Mouse (Mus musculus) liver, embryonic 15.5 days (tissue): ENCODE results near the gene Fgfr2. TPM values are rescaled to one million over a fixed set of nuclear protein-coding genes. Genes with fewer than 3 reads are reported as not detected.

Experiments
- ATAC-seq: fragments of 200-750 bp; cut with Nextera tagmentation; 2 replicates; pipeline ENCODE4 v1.8.0; 2017; ENCODE audit warnings: moderate number of reproducible peaks, mild to moderate bottlenecking, moderate library complexity; ENCODE audit not compliant: insufficient read depth
- H3K27ac ChIP-seq: fragments of 300-500 bp; sonication (generic); replicated peaks from 2 replicates; pipeline ENCODE4 v1.5.1; 2015; ENCODE audit warnings: mild to moderate bottlenecking, inconsistent platforms
- H3K27me3 ChIP-seq: fragments of 300-500 bp; sonication (generic); 2 replicates; pipeline ENCODE4 v1.6.1; 2015; ENCODE audit warnings: mild to moderate bottlenecking, inconsistent platforms
- H3K36me3 ChIP-seq: fragments of 300-500 bp; sonication (generic); replicated peaks from 2 replicates; pipeline ENCODE4 v1.6.1; 2015; ENCODE audit warnings: moderate library complexity, mild to moderate bottlenecking, inconsistent platforms
- H3K4me1 ChIP-seq: fragments of 300-500 bp; sonication (generic); replicated peaks from 2 replicates; pipeline ENCODE4 v1.6.1; 2015; ENCODE audit warnings: inconsistent platforms
- H3K4me2 ChIP-seq: fragments of 300-500 bp; sonication (generic); 2 replicates; pipeline ENCODE4 v1.6.1; 2015; ENCODE audit warnings: moderate library complexity, mild to moderate bottlenecking, inconsistent platforms
- H3K4me3 ChIP-seq: fragments of 300-500 bp; sonication (generic); replicated peaks from 2 replicates; pipeline ENCODE4 v1.5.1; 2015; ENCODE audit warnings: mild to moderate bottlenecking, inconsistent platforms
- H3K9ac ChIP-seq: fragments of 300-500 bp; sonication (generic); 2 replicates; pipeline ENCODE4 v1.6.1; 2015; ENCODE audit warnings: moderate library complexity, mild to moderate bottlenecking, inconsistent platforms
- H3K9me3 ChIP-seq: fragments of 300-500 bp; sonication (generic); replicated peaks from 2 replicates; pipeline ENCODE4 v1.6.1; 2016; ENCODE audit warnings: inconsistent platforms
- WGBS: fragments of 180-500 bp; shearing (Covaris S2); methylation state at CpG from one replicate; pipeline ENCODE4 v1.1.7; 2015; ENCODE audit warnings: mixed read lengths; ENCODE audit not compliant: insufficient replicate concordance; 5-methylcytosine and 5-hydroxymethylcytosine counted together
- polyA plus RNA-seq: library from polyadenylated mRNA; unstranded; fragments of >200 nt; fragmentation: Nextera tagmentation; extraction: Ambion mirVana; gene quantifications from 2 replicates; pipeline ENCODE4 v1.2.1, GENCODE M21; 2015

The Fgfr2 gene
- polyA plus RNA-seq, 1 experiment from 2014 or later: 10.5 TPM

GRCm38 (mm10) chr7:132605689-132606088 lies 517.5 kb downstream of the Fgfr2 start:
- Histone ChIP-seq H3K27ac (no peak overlapping the region), H3K4me2 (no peak overlapping the region), H3K27me3 (peaks cover 78% of the 10 kb centered on the region), H3K4me3 (no peak overlapping the region), H3K9me3 (no peaks in the 10 kb centered on the region), H3K36me3 (no peaks in the 10 kb centered on the region), H3K4me1 (peaks cover 14% of the 10 kb centered on the region), H3K9ac (no peak overlapping the region)
- ATAC-seq: no peak
- WGBS: 48% methylated on average over 5 of the region's 5 CpGs

GRCm38 (mm10) chr7:132604720-132605119 lies 518.4 kb downstream of the Fgfr2 start:
- no peak overlapping the region for H3K4me3 ChIP-seq
- peaks cover 8% of the 10 kb centered on the region for H3K4me1 ChIP-seq
- WGBS: 69% methylated on average over 4 of the region's 4 CpGs
- no peak for ATAC-seq
- no peak overlapping the region for H3K4me2 ChIP-seq
- no peaks in the 10 kb centered on the region for H3K9me3 ChIP-seq
- H3K9ac ChIP-seq: no peak overlapping the region
- H3K36me3 ChIP-seq: no peaks in the 10 kb centered on the region
- no peak overlapping the region for H3K27ac ChIP-seq
- H3K27me3 ChIP-seq: peaks cover 88% of the 10 kb centered on the region

- no peak overlapping the region for H3K4me3 ChIP-seq
- no peak overlapping the region for H3K9ac ChIP-seq
- H3K9me3 ChIP-seq: no peaks in the 10 kb centered on the region
- no peak for ATAC-seq
- peaks cover 42% of the 10 kb centered on the region for H3K4me1 ChIP-seq
- H3K36me3 ChIP-seq: no peaks in the 10 kb centered on the region
- H3K4me2 ChIP-seq: no peak overlapping the region
- no peak overlapping the region for H3K27ac ChIP-seq
- WGBS: 13% methylated on average over 8 of the region's 8 CpGs
- H3K27me3 ChIP-seq: peaks cover 98% of the 10 kb centered on the region
Observed at GRCm38 (mm10) chr7:132600926-132601325, 522.2 kb downstream of the Fgfr2 start.

- H3K27me3 ChIP-seq: peaks cover 99% of the 10 kb centered on the region
- H3K36me3 ChIP-seq: no peaks in the 10 kb centered on the region
- peaks cover 47% of the 10 kb centered on the region for H3K4me1 ChIP-seq
- ATAC-seq: no peak
- no peaks in the 10 kb centered on the region for H3K9me3 ChIP-seq
- H3K4me3 ChIP-seq: no peak overlapping the region
- 5% methylated on average over 9 of the region's 9 CpGs for WGBS
- H3K9ac ChIP-seq: no peak overlapping the region
- H3K27ac ChIP-seq: no peak overlapping the region
- H3K4me2 ChIP-seq: peak overlapping the region; percentile 36; the same call in 1 of the 2 replicates
Observed at GRCm38 (mm10) chr7:132600026-132600425, 523.1 kb downstream of the Fgfr2 start.

- H3K9ac ChIP-seq: no peak within 1 kb of the TSS
- WGBS: 2% methylated on average over 51 of the region's 52 CpGs
- no peaks in the 10 kb centered on the region for H3K36me3 ChIP-seq
- H3K9me3 ChIP-seq: no peaks in the 10 kb centered on the region
- no peak for ATAC-seq
- H3K27me3 ChIP-seq: peaks cover 98% of the 10 kb centered on the region
- peak within 1 kb of the TSS; percentile 5; the same call in 1 of the 2 replicates for H3K4me3 ChIP-seq
- H3K27ac ChIP-seq: no peak within 1 kb of the TSS
- H3K4me2 ChIP-seq: peak within 1 kb of the TSS; percentile 36
- H3K4me1 ChIP-seq: peaks cover 49% of the 10 kb centered on the region
Observed at GRCm38 (mm10) chr7:132599071-132599975, 523.8 kb downstream of the Fgfr2 start, which contains the start of gene Nkx1-2. TSS of gene Nkx1-2 (minus strand) at chr7:132599637.

GRCm38 (mm10) chr7:132597251-132598041 lies 525.7 kb downstream of the Fgfr2 start:
- H3K9ac ChIP-seq: peak overlapping the region; percentile 25; the same call in 1 of the 2 replicates
- H3K9me3 ChIP-seq: no peaks in the 10 kb centered on the region
- under 1% methylated on average over 59 of the region's 60 CpGs for WGBS
- H3K36me3 ChIP-seq: no peaks in the 10 kb centered on the region
- H3K4me2 ChIP-seq: peak overlapping the region; percentile 79
- H3K27ac ChIP-seq: no peak overlapping the region
- H3K27me3 ChIP-seq: peaks cover 94% of the 10 kb centered on the region
- peaks cover 58% of the 10 kb centered on the region for H3K4me1 ChIP-seq
- peak; percentile 47; the same call in 1 of the 2 replicates for ATAC-seq
- peak overlapping the region; percentile 50 for H3K4me3 ChIP-seq

- ATAC-seq: no peak
- peak overlapping the region; percentile 50 for H3K4me3 ChIP-seq
- WGBS: 6% methylated on average over 26 of the region's 26 CpGs
- H3K27me3 ChIP-seq: peaks cover 87% of the 10 kb centered on the region
- H3K4me1 ChIP-seq: peaks cover 56% of the 10 kb centered on the region
- H3K4me2 ChIP-seq: peak overlapping the region; percentile 79
- no peak overlapping the region for H3K27ac ChIP-seq
- H3K9me3 ChIP-seq: no peaks in the 10 kb centered on the region
- H3K9ac ChIP-seq: peak overlapping the region; percentile 25; the same call in 1 of the 2 replicates
- H3K36me3 ChIP-seq: no peaks in the 10 kb centered on the region
Observed at GRCm38 (mm10) chr7:132596557-132597250, 526.4 kb downstream of the Fgfr2 start.

GRCm38 (mm10) chr7:132595787-132596186 lies 527.4 kb downstream of the Fgfr2 start:
- 17% methylated on average over 3 of the region's 3 CpGs for WGBS
- Histone ChIP-seq H3K4me3 (no peak overlapping the region), H3K27me3 (peaks cover 78% of the 10 kb centered on the region), H3K4me1 (peaks cover 56% of the 10 kb centered on the region), H3K4me2 (peak overlapping the region; percentile 79), H3K27ac (no peak overlapping the region), H3K36me3 (no peaks in the 10 kb centered on the region), H3K9me3 (no peaks in the 10 kb centered on the region), H3K9ac (no peak overlapping the region)
- peak; percentile 64 for ATAC-seq

- H3K36me3 ChIP-seq: no peaks in the 10 kb centered on the region
- no peak overlapping the region for H3K4me2 ChIP-seq
- no peaks in the 10 kb centered on the region for H3K9me3 ChIP-seq
- no peak overlapping the region for H3K27ac ChIP-seq
- no peak overlapping the region for H3K4me3 ChIP-seq
- H3K9ac ChIP-seq: no peak overlapping the region
- ATAC-seq: no peak
- H3K27me3 ChIP-seq: peaks cover 63% of the 10 kb centered on the region
- WGBS: 77% methylated on average over 2 of the region's 2 CpGs
- peaks cover 48% of the 10 kb centered on the region for H3K4me1 ChIP-seq
Observed at GRCm38 (mm10) chr7:132594325-132594724, 528.8 kb downstream of the Fgfr2 start.

- no peak overlapping the region for H3K9ac ChIP-seq
- H3K9me3 ChIP-seq: no peaks in the 10 kb centered on the region
- H3K36me3 ChIP-seq: no peaks in the 10 kb centered on the region
- H3K4me1 ChIP-seq: peaks cover 45% of the 10 kb centered on the region
- H3K4me2 ChIP-seq: no peak overlapping the region
- ATAC-seq: no peak
- no peak overlapping the region for H3K27ac ChIP-seq
- 46% methylated on average over 2 of the region's 2 CpGs for whole genome bisulfite sequencing
- H3K4me3 ChIP-seq: no peak overlapping the region
- H3K27me3 ChIP-seq: peaks cover 57% of the 10 kb centered on the region
Observed at GRCm38 (mm10) chr7:132593762-132594161, 529.4 kb downstream of the Fgfr2 start.
